Mouse (Mus musculus): ENCODE measurements at regions not wholly inside any gene's neighbourhood (a gene's known extent, or its start where the extent isn't known, plus 50 kb on each side); places are given as distances from the start of the nearest gene placed in this dataset.

DNA sequence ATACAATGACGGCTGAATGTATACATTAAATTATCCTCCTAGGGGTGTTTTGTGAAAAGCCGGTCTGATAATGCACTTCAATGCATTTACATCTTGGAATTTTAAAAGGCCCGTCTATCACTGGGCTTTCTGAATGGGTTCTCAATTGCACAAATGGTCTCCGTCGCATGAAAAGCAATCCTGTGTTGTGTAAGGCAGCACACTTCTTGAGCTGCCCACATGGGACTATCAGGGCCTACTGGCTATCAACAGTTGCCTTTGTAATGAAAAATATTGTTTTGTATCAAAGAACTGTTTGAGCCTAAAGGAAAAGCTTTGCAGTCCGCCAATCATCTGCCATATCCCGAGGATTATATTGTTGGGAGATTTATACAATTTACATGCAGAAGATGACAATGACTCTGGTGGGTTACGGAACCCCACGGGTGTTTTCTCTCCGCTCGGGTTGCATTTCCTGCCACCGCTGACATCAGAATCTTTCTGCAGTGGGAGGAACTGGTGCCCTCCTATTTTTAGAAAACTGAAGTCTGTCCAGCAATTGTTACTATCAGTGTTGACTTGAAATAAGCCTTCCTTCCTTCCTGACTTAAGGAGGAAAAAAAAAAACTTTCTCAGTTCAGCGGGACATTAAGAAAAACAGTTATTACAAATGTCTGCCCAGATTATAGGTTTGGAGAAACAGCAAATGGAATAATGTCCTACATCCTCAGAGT, 118.7 kb downstream of the Tmem26 start:
- no peak for ATAC-seq

GRCm38 (mm10) chr10:68844066-68844465, 120.6 kb downstream of the Tmem26 start:
- ATAC-seq: peak; percentile 70

- ATAC-seq: peak; percentile 54
Measured at GRCm38 (mm10) chr10:68844596-68844995, 121.2 kb downstream of the Tmem26 start.

DNA sequence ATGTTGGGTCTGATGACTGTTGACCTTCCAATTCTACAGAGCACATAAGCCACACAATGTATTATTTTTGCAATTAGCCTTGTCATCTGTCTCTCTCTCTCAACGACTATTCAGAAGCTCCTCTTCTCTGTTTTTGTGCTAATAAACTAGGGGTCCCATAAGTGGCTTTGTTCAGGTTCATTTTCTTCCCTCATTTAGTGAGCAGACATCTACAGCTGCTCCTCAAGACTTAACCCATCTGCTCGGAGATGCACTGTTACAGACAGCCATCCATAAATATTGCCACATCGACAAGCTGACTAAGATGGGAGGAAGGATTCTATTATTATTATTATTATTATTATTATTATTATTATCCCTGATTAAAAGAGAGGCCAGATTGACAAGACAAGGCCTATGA, 127.7 kb downstream of the Tmem26 start:
- ATAC-seq: no peak

DNA sequence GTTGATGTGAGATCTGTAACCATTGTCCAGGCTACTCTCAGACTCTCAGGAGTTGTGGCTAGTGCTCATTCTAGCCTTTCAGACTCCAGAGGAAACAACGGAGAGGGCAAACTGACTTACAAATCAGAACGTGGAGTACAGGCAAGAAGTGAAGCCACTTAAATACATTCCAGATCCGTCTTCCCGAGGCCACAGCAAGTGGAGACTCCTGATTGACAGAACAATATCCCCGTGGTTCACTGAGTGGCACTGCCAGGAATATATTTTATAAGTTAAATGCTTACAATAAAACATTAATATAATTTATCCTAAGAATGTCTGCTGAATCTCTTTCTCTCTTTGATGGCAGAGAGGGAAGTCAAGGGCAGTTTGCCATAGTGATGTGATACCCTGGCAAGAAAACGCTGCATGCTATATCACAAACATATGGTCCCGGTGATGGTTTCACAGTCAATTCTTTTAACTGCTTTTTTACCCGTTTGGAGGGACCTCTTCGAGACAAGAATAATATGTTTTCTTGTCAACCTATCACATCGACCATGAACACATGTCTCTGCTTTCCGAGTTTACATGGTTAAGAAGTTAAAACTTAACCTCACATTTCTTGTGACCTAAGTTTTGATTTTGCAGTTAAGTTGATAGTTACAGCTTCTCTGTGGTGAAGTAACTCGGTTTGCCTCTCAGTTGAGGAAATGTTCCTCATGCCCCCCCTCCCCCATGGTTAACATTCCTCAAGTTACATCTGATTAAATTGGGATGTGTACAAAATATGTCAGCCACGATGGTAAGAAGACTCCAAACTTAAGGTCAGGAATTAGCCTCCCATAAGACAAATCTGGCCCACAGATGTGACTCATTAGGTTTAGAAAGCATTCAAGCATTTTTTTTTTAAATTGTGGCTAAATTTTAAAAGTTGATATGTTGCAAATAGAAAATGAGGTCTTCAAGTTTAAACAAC, 132.8 kb downstream of the Tmem26 start:
- no peak for ATAC-seq

- no peak for ATAC-seq
Measured at GRCm38 (mm10) chr10:68864606-68865378, 141.3 kb downstream of the Tmem26 start.

GRCm38 (mm10) chr10:68865776-68866175, 142.3 kb downstream of the Tmem26 start:
- ATAC-seq: no peak

DNA sequence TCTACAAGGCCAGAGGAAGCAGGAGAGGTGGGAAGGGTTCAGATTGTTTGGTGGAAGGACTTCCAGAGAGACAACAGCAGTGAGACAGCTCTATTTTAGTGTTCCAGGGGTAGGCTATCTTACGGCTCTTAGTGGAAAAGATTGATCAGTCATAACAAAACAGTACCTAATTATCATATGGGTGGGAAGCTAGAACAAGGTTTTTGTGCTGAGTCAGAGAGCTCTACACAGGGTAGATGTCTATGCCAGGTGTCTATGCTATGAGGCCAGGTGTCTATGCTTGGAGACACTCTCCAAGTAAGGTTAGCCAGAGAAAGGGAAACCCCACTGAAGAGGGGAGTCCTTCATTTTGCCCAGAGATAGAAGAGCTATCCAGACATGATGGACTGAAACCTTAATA, 143.9 kb downstream of the Tmem26 start:
- peak; percentile 39 for ATAC-seq

- no peak for ATAC-seq
Measured at GRCm38 (mm10) chr10:68872102-68872501, 148.7 kb downstream of the Tmem26 start.

DNA sequence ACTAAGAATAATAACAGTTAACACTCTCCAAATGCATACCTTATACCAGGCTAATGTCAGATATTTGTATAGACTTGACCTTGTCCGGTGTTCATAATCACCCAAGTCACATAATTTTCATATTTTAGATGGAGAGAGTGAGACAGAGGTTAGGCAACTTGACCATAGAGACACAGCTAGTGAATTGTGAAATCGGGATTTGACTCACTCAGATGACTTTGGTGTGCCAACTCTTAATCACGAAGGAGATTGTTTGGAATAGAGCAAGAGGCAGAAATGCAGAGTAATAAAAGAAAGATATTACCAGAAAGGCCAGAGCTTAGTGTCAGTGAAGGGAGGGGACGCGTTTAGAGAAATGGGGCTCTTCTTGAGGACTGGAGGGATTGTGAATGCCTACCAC, 152.2 kb downstream of the Tmem26 start:
- no peak for ATAC-seq

GRCm38 (mm10) chr10:68893100-68893841, 169.8 kb downstream of the Tmem26 start:
- no peak for ATAC-seq

- no peak for ATAC-seq
Measured at GRCm38 (mm10) chr10:68894121-68894520, 170.7 kb downstream of the Tmem26 start.

- ATAC-seq: no peak
Measured at GRCm38 (mm10) chr10:68897524-68897923, 174.1 kb downstream of the Tmem26 start.

DNA sequence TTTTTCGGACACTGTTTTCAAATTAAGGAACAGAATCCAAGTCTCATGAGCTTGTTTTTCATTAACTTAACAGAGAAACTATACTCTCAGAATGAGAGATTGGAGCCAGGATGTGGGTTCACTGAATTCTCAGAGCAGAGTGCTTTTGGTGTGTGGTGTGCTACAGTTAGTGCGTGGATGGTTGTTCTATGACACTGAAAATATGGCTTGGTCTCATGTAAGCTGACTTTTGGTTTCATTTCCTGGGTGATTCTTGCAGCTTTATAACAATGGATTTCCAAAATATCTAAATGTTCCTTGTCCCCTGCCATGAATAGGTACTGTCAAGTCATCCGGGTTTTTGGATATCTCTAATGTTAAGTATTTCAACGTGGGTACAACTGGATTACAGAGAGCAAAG, 177.7 kb downstream of the Tmem26 start:
- ATAC-seq: peak; percentile 82

GRCm38 (mm10) chr10:68902670-68903069, 179.2 kb downstream of the Tmem26 start:
- ATAC-seq: peak; percentile 67

DNA sequence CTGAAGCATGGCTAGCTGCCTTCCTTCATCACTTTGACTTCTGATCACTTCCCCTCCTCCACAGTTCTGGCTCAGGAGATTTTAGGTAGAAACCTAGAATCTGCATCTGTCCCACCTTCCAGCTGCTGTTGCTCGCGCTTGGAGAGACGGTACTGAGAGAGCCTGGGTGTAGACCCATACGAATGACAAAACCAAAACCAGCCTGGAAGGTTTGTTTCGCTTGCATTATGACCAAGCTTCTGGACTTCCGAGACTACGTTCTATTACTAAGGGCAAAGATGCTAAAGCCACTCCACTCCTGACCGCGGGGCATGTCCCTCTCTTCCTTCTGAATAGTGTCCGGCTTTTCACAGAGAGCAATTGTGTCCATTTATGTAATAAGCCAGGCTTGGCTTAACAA, 180.9 kb downstream of the Tmem26 start:
- ATAC-seq: no peak

DNA sequence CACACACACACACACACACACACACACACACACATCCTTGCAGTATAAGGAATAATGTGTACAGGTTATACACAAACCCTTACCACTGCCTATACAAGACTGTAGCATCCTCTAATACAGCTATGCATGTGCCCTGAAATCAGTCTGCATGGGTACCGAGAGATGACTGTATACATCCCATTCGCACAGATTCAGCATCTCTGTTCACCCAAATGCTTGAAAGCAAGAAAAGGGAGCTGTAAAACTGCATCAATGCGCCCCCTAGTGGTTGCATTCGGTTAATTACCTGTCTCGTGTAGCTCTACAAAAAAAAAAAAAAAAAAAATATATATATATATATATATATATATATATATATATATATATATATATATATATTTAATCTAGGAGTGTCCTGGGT, 184.8 kb downstream of the Tmem26 start:
- ATAC-seq: peak; percentile 54

GRCm38 (mm10) chr10:68909018-68909417, 185.6 kb downstream of the Tmem26 start:
- ATAC-seq: no peak

DNA sequence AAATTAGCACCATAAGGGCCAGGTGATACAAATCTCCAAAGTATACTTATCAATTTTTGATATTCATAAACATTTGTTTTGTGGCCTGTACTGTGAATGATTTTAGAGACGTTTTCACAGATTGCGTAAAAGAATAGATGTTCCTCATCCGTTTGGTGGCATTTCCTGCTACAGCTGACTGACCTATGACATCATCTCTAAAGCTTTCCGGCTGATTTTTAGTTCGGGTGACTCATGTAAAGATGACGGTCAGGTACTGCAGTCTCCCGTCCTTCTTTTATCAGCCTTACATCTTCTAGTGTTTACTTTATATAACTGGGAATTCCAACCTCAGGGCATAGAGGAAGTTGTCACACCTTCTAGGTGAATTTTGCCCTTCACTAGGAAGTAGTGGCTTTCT, 192.7 kb downstream of the Tmem26 start:
- peak; percentile 65 for ATAC-seq

DNA sequence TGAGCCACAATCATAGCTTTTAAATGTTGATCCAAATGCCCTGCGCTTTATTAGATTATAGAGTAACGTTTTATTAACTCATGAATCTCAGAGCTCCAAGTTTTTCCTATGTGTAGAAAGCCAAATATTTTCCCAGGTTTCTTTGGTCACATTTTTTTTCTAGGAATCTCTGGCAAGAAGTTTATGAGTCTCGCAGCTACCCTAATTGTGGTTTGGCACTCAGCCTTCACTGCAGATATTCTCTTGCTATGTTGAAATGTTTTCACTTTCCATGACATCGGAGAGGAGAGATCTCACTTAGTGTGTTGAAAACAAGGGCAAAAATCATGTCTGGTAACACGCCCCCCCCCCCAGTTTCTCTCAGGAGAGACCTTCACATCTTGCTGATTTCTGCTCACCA, 212.4 kb downstream of the Tmem26 start:
- no peak for ATAC-seq

- no peak for ATAC-seq
Measured at GRCm38 (mm10) chr10:68943239-68943638, 208.0 kb upstream of the Rhobtb1 start.

DNA sequence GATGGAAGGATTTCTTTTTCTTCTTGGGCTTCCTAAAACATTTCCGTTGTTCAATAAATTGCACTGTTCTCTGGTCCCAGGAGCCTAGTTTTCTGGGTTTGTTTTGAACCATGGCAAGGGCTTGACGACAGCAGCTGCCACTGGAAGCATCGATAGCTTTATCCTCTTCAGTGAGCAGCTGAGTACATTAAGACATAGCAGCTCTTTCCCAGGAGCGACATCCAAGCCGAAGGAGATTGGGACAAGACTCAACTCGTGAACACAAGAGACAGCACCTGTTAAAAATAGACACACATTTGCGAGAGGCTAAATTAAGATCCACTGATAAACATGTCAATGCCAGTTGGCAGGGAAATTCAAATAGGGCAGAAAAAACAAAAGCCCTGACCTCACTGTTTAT, 194.7 kb upstream of the Rhobtb1 start:
- no peak for ATAC-seq
